Mouse (Mus musculus): Measurements from ENCODE around the gene Olfr1045. TPM values are rescaled to one million over a fixed set of nuclear protein-coding genes. Genes with fewer than 3 reads are reported as not detected.

Olfr1045 gene
- polyA plus RNA-seq, 1 experiment from 2014 or later, result not detected

Other genes starting within 250 kb of the Olfr1045 start
- gene Olfr1029, start 229.1 kb downstream of the Olfr1045 start, polyA plus RNA-seq (2015; fragmentation: Nextera tagmentation; extraction: Ambion mirVana), result not detected in 2 replicates
- gene Olfr1030, start 223.7 kb downstream of the Olfr1045 start, polyA plus RNA-seq (2015; fragmentation: Nextera tagmentation; extraction: Ambion mirVana), result not detected in 2 replicates
- not detected in 2 replicates for gene Olfr1031, start 212.7 kb downstream of the Olfr1045 start, polyA plus RNA-seq (2015; fragmentation: Nextera tagmentation; extraction: Ambion mirVana)
- gene Olfr1032, start 197.5 kb downstream of the Olfr1045 start, polyA plus RNA-seq (2015; fragmentation: Nextera tagmentation; extraction: Ambion mirVana), result not detected in 2 replicates
- gene Olfr1033, start 182.4 kb downstream of the Olfr1045 start, polyA plus RNA-seq (2015; fragmentation: Nextera tagmentation; extraction: Ambion mirVana), result not detected in 2 replicates
- not detected in 2 replicates for gene Olfr1034, start 157.1 kb downstream of the Olfr1045 start, polyA plus RNA-seq (2015; fragmentation: Nextera tagmentation; extraction: Ambion mirVana)
- gene Olfr1036, start 129.0 kb downstream of the Olfr1045 start, polyA plus RNA-seq (2015; fragmentation: Nextera tagmentation; extraction: Ambion mirVana), result not detected in 2 replicates
- not detected in 2 replicates for gene Olfr1037, start 115.6 kb downstream of the Olfr1045 start, polyA plus RNA-seq (2015; fragmentation: Nextera tagmentation; extraction: Ambion mirVana)
- gene Olfr1039, start 67.1 kb downstream of the Olfr1045 start, polyA plus RNA-seq (2015; fragmentation: Nextera tagmentation; extraction: Ambion mirVana), result not detected in 2 replicates
- not detected in 2 replicates for gene Olfr1040, start 56.3 kb downstream of the Olfr1045 start, polyA plus RNA-seq (2015; fragmentation: Nextera tagmentation; extraction: Ambion mirVana)
- gene Olfr1042, start 41.2 kb downstream of the Olfr1045 start, polyA plus RNA-seq (2015; fragmentation: Nextera tagmentation; extraction: Ambion mirVana), result not detected in 2 replicates
- gene Olfr1043, start 35.5 kb downstream of the Olfr1045 start, polyA plus RNA-seq (2015; fragmentation: Nextera tagmentation; extraction: Ambion mirVana), result not detected in 2 replicates
- gene Olfr1044, start 25.2 kb downstream of the Olfr1045 start, polyA plus RNA-seq (2015; fragmentation: Nextera tagmentation; extraction: Ambion mirVana), result not detected in 2 replicates
- not detected in 2 replicates for gene Olfr52, start 17.3 kb downstream of the Olfr1045 start, polyA plus RNA-seq (2015; fragmentation: Nextera tagmentation; extraction: Ambion mirVana)
- gene Olfr1046, start 16.3 kb upstream of the Olfr1045 start, polyA plus RNA-seq (2015; fragmentation: Nextera tagmentation; extraction: Ambion mirVana), result not detected in 2 replicates
- gene Olfr1047, start 28.4 kb upstream of the Olfr1045 start, polyA plus RNA-seq (2015; fragmentation: Nextera tagmentation; extraction: Ambion mirVana), result not detected in 2 replicates
- gene Olfr1048, start 37.3 kb upstream of the Olfr1045 start, polyA plus RNA-seq (2015; fragmentation: Nextera tagmentation; extraction: Ambion mirVana), result not detected in 2 replicates
- gene Olfr1049, start 55.3 kb upstream of the Olfr1045 start, polyA plus RNA-seq (2015; fragmentation: Nextera tagmentation; extraction: Ambion mirVana), result not detected in 2 replicates
- not detected in 2 replicates for gene Olfr1051, start 76.1 kb upstream of the Olfr1045 start, polyA plus RNA-seq (2015; fragmentation: Nextera tagmentation; extraction: Ambion mirVana)
- not detected in 2 replicates for gene Olfr1052, start 89.4 kb upstream of the Olfr1045 start, polyA plus RNA-seq (2015; fragmentation: Nextera tagmentation; extraction: Ambion mirVana)
- gene Olfr1053, start 112.3 kb upstream of the Olfr1045 start, polyA plus RNA-seq (2015; fragmentation: Nextera tagmentation; extraction: Ambion mirVana), result not detected in 2 replicates
- not detected in 2 replicates for gene Olfr1054, start 132.4 kb upstream of the Olfr1045 start, polyA plus RNA-seq (2015; fragmentation: Nextera tagmentation; extraction: Ambion mirVana)
- gene Olfr1055, start 147.3 kb upstream of the Olfr1045 start, polyA plus RNA-seq (2015; fragmentation: Nextera tagmentation; extraction: Ambion mirVana), result not detected in 2 replicates
- not detected in 2 replicates for gene Olfr1056, start 159.5 kb upstream of the Olfr1045 start, polyA plus RNA-seq (2015; fragmentation: Nextera tagmentation; extraction: Ambion mirVana)
- not detected in 2 replicates for gene Olfr1057, start 175.4 kb upstream of the Olfr1045 start, polyA plus RNA-seq (2015; fragmentation: Nextera tagmentation; extraction: Ambion mirVana)
- gene Olfr1058, start 185.6 kb upstream of the Olfr1045 start, polyA plus RNA-seq (2015; fragmentation: Nextera tagmentation; extraction: Ambion mirVana), result not detected in 2 replicates
- not detected in 2 replicates for gene Olfr1061, start 211.0 kb upstream of the Olfr1045 start, polyA plus RNA-seq (2015; fragmentation: Nextera tagmentation; extraction: Ambion mirVana)
- gene Olfr1062, start 223.7 kb upstream of the Olfr1045 start, polyA plus RNA-seq (2015; fragmentation: Nextera tagmentation; extraction: Ambion mirVana), result not detected in 2 replicates
- gene Olfr1065, start 247.6 kb upstream of the Olfr1045 start, polyA plus RNA-seq (2015; fragmentation: Nextera tagmentation; extraction: Ambion mirVana), result not detected in 2 replicates

All from midbrain, embryonic 15.5 days (tissue).